Mouse (Mus musculus) brain, embryonic 18.5 days (tissue): ENCODE results near the gene Vcam1.

Experiments
- DNase-seq: peaks from one replicate; pipeline ENCODE4 v3.0.0-alpha.2; 2012; ENCODE audit warnings: low read depth, low spot score

The Vcam1 gene

GRCm38 (mm10) chr3:116129259-116129738 is at the start of gene Vcam1:
Vcam1 (minus strand) TSS chr3:116129688.
- peak; percentile 52 for DNase-seq

DNA sequence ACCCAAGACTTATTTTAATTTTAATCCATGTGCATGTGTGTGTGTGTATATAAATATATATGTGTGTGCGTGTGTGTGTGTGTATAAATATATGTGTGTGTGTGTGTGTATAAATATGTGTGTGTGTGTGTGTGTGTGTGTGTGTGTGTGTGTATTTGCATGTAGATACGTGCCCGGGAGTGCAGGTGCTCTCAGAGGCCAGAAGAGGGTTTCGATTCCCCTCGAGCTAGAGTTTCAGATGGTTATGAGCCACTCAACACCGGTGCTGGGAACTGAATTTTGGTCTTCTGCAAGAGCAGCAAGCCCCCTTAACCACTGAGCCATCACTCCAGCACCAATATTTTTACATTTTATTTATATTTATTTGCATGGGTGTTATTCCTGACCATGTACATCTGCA is 45.6 kb upstream of the Vcam1 start:
- DNase-seq, result no peak

GRCm38 (mm10) chr3:116171461-116171860 is 42.0 kb upstream of the Vcam1 start:
- no peak for DNase-seq

GRCm38 (mm10) chr3:116168056-116168455 is 38.6 kb upstream of the Vcam1 start:
- no peak for DNase-seq

- no peak for DNase-seq
Observed at GRCm38 (mm10) chr3:116166296-116166695, 36.8 kb upstream of the Vcam1 start.

DNA sequence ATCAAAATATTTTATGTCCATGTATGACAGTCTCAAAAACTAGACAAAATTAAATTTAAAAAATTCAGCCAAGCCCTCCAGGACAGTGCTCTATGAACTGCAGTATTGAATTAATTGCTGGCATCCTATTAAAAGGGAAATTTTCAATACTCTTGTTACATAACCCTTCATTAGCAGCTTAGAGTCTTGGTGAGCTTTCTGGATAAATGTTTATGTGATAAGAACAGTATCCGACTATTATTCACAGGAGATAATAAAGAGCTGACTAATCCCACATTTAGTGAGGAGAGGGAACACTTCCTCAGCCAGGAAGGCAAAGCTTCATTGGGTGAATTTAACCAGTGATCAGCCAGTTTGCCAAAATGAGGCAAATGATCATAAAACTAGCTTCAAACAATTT is 35.5 kb upstream of the Vcam1 start:
- no peak for DNase-seq

GRCm38 (mm10) chr3:116163517-116163916 is 34.0 kb upstream of the Vcam1 start:
- DNase-seq, result no peak

DNA sequence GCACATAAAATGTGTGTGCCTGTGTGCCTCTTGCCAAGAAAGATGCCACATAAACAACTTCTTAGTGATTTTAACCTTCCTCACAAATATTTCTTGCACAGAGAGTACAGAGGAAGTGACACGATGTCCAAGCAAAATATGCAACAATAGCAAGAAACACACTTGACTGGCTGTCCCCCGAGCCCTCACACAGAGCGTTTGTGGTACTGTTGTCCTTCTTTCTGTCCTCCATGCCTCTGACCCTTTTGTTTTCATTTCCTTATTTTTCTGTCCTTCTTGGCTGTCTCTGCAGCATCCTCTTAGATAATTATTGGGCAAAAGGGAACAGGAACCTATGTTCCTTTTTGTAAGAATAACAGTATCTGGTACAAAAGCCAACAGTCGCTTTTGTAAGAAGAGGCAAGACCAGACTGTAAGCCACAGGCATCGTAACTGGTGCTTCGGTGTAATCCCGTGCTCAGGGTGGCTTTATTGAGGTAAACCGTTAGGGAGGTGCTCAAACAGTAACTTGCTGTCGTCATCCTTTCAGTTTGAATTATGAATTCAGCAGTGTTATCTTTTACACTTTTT is 32.7 kb upstream of the Vcam1 start:
- DNase-seq, result no peak

GRCm38 (mm10) chr3:116159376-116159775 is 29.9 kb upstream of the Vcam1 start:
- DNase-seq, result no peak

- no peak for DNase-seq
Observed at GRCm38 (mm10) chr3:116157447-116157990, 28.0 kb upstream of the Vcam1 start.

DNA sequence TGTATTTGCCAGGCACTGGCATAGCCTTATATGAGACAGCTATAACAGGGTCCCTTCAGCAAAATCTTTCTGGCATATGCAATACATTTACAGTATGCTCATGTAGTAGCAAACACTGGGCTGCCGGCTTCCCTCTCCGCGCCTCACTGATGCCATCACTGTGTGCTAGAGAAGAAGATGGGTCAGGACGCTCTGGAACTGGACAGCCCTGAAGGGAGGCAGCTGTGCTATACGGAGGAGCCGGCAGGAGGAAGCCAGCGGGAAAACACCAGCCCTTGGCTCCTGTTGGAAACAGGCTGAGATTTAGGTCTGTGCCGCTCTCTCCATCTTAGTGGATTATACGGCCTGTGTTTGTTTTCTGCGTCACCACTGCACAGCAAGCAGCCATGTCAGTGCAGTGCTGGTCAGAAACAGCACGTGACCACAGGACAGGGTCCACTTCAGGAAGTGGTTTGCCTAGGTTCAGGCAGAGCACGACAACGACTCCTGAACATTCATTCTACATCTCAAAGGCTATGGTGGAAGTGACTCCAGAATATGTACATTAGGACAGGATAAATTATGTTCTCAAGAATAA is 20.7 kb upstream of the Vcam1 start:
- no peak for DNase-seq

DNA sequence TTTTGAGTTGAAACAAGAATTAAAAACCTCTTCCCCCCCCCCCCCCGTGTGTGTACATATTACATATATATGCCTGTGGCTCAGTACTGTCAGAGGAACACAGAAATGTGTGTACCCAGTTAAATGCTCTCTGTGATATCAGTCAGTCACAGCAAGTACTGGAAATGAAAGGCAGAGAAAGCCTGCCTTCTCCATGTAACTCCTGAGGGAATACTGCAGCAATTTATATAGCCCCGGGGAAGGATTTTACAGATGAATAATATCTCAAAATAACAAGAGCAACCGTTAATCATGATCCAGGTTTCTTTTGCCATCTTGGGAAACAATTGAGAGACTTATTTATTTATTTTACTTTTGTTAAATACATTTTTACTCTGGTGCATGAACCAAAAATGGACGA is 19.6 kb upstream of the Vcam1 start:
- no peak for DNase-seq

DNA sequence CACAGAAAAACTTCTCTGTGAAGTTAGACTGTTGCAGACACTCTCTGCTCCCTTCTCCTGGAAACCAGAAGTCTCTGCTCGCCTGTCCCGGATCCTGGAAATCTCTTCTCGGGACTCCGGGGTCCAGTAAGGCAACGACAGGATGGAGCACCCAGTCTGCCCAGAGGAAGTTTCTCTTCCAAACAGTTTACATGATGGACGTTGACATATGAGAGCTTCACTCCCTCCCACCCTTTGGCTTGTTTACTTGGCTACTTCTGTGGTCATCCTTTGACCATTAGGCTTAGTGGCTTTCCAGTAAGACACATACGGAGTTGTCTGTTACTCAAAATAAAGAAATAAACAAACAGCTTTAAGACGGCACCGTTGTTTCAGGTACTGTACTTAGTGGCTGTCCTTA is 19.2 kb upstream of the Vcam1 start:
- no peak for DNase-seq

DNA sequence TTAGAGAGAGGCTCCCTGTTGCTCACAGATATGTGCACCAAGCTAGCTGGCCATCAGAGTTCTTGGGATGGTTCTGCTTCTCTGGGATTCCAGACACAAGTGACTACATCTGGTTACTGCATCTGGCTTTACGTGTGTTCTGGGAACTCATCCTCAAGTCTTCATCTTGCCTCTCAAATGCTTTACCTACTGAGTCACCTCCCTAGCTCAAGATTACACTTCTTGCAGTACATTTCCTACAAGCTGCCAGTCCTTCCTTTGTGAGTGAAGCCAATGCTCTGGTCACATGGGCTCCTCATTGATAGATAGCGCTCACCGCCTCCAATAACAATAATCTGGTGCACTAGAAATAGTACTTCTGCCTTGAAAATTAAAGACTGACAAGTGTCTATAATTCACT is 11.7 kb upstream of the Vcam1 start:
- DNase-seq, result no peak

GRCm38 (mm10) chr3:116139000-116139399 is 9.5 kb upstream of the Vcam1 start:
- DNase-seq, result no peak

DNA sequence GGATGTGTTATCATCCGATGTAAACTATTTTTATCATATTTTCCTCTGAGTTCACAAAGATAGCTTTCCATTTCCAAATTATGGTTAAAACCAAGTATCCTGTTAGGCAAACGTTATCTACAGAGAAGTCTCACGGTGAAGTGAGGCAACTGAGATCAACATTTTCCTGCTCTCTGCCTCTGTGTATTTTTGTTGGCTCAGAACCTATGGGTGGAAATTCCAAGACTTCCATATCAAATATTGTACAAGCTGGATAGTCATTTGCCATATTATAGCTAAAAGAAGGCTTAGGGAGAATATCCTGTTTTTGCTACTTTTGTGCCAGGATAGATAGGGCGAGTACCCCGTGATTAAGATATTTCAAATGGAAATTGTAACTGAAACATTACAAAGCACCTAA is 8.6 kb upstream of the Vcam1 start:
- no peak for DNase-seq

DNA sequence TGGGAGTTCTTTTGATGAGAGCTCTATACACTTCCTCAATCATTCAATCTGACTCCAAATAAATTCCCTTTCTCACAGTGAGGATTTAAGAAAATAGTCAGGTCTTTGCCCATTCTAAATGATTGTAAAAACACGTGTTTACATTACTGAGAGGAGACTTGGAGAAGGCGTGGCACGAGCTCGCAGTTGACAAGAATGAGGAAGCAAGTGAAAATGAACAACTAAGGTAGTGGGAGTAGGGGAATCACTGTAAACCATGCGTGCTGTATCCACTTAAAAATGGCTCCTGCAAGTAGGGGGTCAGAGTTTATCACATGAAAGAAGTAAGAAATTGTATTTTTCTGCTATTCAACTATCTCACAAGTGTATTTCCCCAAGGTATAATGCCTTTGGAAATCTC is 3.9 kb upstream of the Vcam1 start:
- no peak for DNase-seq

GRCm38 (mm10) chr3:116130711-116131110 is 1.2 kb upstream of the Vcam1 start:
- DNase-seq, result no peak

DNA sequence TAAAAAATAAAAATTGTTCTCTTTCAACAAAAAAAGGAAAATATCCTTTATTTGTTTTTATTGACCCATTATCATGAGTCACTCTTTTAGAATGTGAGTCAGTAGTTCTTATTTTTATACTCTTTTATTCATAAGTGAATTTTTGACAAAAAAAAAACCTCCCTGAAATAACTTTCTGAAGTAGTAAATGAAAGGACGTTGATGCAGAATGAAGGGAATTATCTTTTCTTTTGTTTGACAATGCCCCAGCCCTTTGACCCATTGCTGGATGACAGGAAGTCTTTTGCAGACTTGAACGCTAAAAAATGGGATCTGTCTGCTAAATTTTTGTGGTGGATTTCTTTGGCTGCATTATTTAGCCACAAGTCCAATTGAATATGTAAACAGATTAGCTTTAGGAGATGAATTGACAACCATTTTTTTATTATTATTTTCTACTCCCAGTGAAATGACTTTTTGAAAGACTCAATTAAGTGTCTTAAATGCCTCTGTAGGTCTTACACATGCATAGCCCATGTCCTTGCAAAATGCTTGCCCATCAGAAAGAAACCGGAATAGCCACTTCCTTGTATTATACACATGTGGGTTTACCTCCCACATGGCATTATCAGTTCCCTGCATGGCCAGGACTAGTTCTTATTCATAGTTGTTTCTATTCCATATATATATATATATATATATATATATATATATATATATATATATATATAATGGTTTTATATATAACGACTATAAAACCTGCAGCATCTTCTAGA is 530 bp upstream of the Vcam1 start:
- no peak for DNase-seq

- no peak for DNase-seq
Observed at GRCm38 (mm10) chr3:116128311-116129204, 930 bp downstream of the Vcam1 start.

GRCm38 (mm10) chr3:116127836-116128235 is 1.7 kb downstream of the Vcam1 start:
- DNase-seq, result no peak

- no peak for DNase-seq
Observed at GRCm38 (mm10) chr3:116127281-116127680, 2.2 kb downstream of the Vcam1 start.
